Mouse (Mus musculus) layer of hippocampus, adult 6 months (tissue): ENCODE data around the gene Fgf13. TPM values are rescaled to one million over a fixed set of nuclear protein-coding genes. Genes with fewer than 3 reads are reported as not detected.

ENCODE experiments used
- long read RNA-seq, 2 experiments: library from polyadenylated mRNA; unstranded; transcript quantifications; one replicate each; pipeline ENCODE4 v2.0.0; 2019 to 2020
- microRNA-seq: library from miRNA; unstranded; fragments of <30 nt; microRNA quantifications from one replicate; pipeline ENCODE4 v1.2.0, GENCODE M21; 2020
- polyA plus RNA-seq: library from polyadenylated mRNA; unstranded; fragments of <200 nt; fragmentation: Nextera tagmentation; gene quantifications from 2 replicates; pipeline ENCODE4 v1.2.3, GENCODE M21; 2021

The Fgf13 gene
- polyA plus RNA-seq, result 190 and 247 TPM in 2 replicates
- long read RNA-seq, experiment 1, transcript Fgf13-201 (5 exons, 2,499 nt), result major isoform, 90 of 122 reads
- long read RNA-seq, experiment 1, partial matches to known transcripts, result 6 of 122 reads
- long read RNA-seq, experiment 1, other reads (novel, unspliced or antisense), result 26 of 122 reads
- long read RNA-seq, experiment 2, transcript Fgf13-201 (5 exons, 2,499 nt), result major isoform, 611 of 656 reads
- long read RNA-seq, experiment 2, partial matches to known transcripts, result 8 of 656 reads
- long read RNA-seq, experiment 2, other reads (novel, unspliced or antisense), result 37 of 656 reads

GRCm38 (mm10) chrX:59567695-59568431 is at the start of gene Fgf13:
Fgf13 (minus strand) TSS chrX:59568071.

Small RNA genes within 50 kb of the gene (microRNA-seq; reads per million reads assigned to microRNA genes)
- 33.1 reads per million, percentile 47 among the genes with 10 or more reads in this experiment for gene Mir504
